Mouse (Mus musculus): ENCODE data around the gene Umad1. TPM values are rescaled to one million over a fixed set of nuclear protein-coding genes. Genes with fewer than 3 reads are reported as not detected.
"Not testable (repeated sequence)": the region's sequence is repeated elsewhere in the genome, so short reads cannot be mapped to it uniquely, and the experiment has no call there.

Umad1 gene
- polyA plus RNA-seq, 1 experiment from 2014 or later = 24.8 TPM

GRCm38 (mm10) chr6:8283255-8283654 is 24.2 kb downstream of the Umad1 start:
- H3K27ac ChIP-seq = no peak overlapping the region
- DNase-seq (ENCODE audit: low spot score) = no peak
- WGBS = 79% methylated on average over 4 of the region's 4 CpGs
- no peaks in the 10 kb centered on the region for H3K4me1 ChIP-seq
- peaks cover 5% of the 10 kb centered on the region; the same call in 1 of the 2 replicates for H3K36me3 ChIP-seq
- H3K4me3 ChIP-seq = no peak overlapping the region
- no peaks in the 10 kb centered on the region for H3K27me3 ChIP-seq (ENCODE audit: insufficient read depth, poor library complexity, severe bottlenecking)
- H3K9me3 ChIP-seq = no peaks in the 10 kb centered on the region

- H3K9me3 ChIP-seq = no peaks in the 10 kb centered on the region
- no peaks in the 10 kb centered on the region for H3K4me1 ChIP-seq
- H3K27ac ChIP-seq = no peak overlapping the region
- H3K36me3 ChIP-seq = no peaks in the 10 kb centered on the region
- no peaks in the 10 kb centered on the region for H3K27me3 ChIP-seq (ENCODE audit: insufficient read depth, poor library complexity, severe bottlenecking)
- no peak overlapping the region for H3K4me3 ChIP-seq
- WGBS = 85% methylated on average over 3 of the region's 3 CpGs
- no peak for DNase-seq (ENCODE audit: low spot score)
Measured at GRCm38 (mm10) chr6:8285401-8285960, 26.4 kb downstream of the Umad1 start.

- no peak for DNase-seq (ENCODE audit: low spot score)
- Histone ChIP-seq H3K9me3 (no peaks in the 10 kb centered on the region), H3K27me3 (ENCODE audit: insufficient read depth, poor library complexity, severe bottlenecking) (no peaks in the 10 kb centered on the region), H3K27ac (no peak overlapping the region), H3K36me3 (no peaks in the 10 kb centered on the region), H3K4me1 (no peaks in the 10 kb centered on the region), H3K4me3 (no peak overlapping the region)
- 95% methylated on average over 3 of the region's 3 CpGs for WGBS
Measured at GRCm38 (mm10) chr6:8286146-8286545, 27.1 kb downstream of the Umad1 start.

- no peaks in the 10 kb centered on the region for H3K9me3 ChIP-seq
- DNase-seq (ENCODE audit: low spot score) = no peak
- 86% methylated on average over 4 of the region's 4 CpGs for WGBS
- no peak overlapping the region for H3K27ac ChIP-seq
- no peaks in the 10 kb centered on the region for H3K27me3 ChIP-seq (ENCODE audit: insufficient read depth, poor library complexity, severe bottlenecking)
- H3K36me3 ChIP-seq = no peaks in the 10 kb centered on the region
- no peak overlapping the region for H3K4me3 ChIP-seq
- H3K4me1 ChIP-seq = no peaks in the 10 kb centered on the region
Measured at GRCm38 (mm10) chr6:8288755-8289580, 29.9 kb downstream of the Umad1 start.

GRCm38 (mm10) chr6:8294048-8294784 is 35.1 kb downstream of the Umad1 start:
- Histone ChIP-seq H3K4me3 (no peak overlapping the region), H3K36me3 (no peaks in the 10 kb centered on the region), H3K9me3 (no peaks in the 10 kb centered on the region), H3K4me1 (no peaks in the 10 kb centered on the region), H3K27me3 (ENCODE audit: insufficient read depth, poor library complexity, severe bottlenecking) (no peaks in the 10 kb centered on the region), H3K27ac (no peak overlapping the region)
- no peak for DNase-seq (ENCODE audit: low spot score)
- WGBS = 90% methylated on average over 4 of the region's 4 CpGs

GRCm38 (mm10) chr6:8299066-8299863 is 40.2 kb downstream of the Umad1 start:
- no peak for DNase-seq (ENCODE audit: low spot score)
- no peaks in the 10 kb centered on the region for H3K9me3 ChIP-seq
- no peak overlapping the region for H3K4me3 ChIP-seq
- 90% methylated on average over 6 of the region's 6 CpGs for WGBS
- H3K4me1 ChIP-seq = no peaks in the 10 kb centered on the region
- H3K27me3 ChIP-seq (ENCODE audit: insufficient read depth, poor library complexity, severe bottlenecking) = no peaks in the 10 kb centered on the region
- H3K36me3 ChIP-seq = no peaks in the 10 kb centered on the region
- H3K27ac ChIP-seq = no peak overlapping the region

- H3K27me3 ChIP-seq (ENCODE audit: insufficient read depth, poor library complexity, severe bottlenecking) = no peaks in the 10 kb centered on the region
- DNase-seq (ENCODE audit: low spot score) = no peak
- H3K27ac ChIP-seq = no peak overlapping the region
- H3K36me3 ChIP-seq = no peaks in the 10 kb centered on the region
- no peaks in the 10 kb centered on the region for H3K4me1 ChIP-seq
- H3K9me3 ChIP-seq = no peaks in the 10 kb centered on the region
- 84% methylated on average over 6 of the region's 6 CpGs for WGBS
- H3K4me3 ChIP-seq = no peak overlapping the region
Measured at GRCm38 (mm10) chr6:8307878-8308775, 49.0 kb downstream of the Umad1 start.

- no peak for DNase-seq (ENCODE audit: low spot score)
- no peaks in the 10 kb centered on the region for H3K36me3 ChIP-seq
- H3K27me3 ChIP-seq (ENCODE audit: insufficient read depth, poor library complexity, severe bottlenecking) = no peaks in the 10 kb centered on the region
- no peaks in the 10 kb centered on the region for H3K4me1 ChIP-seq
- H3K27ac ChIP-seq = no peak overlapping the region
- H3K9me3 ChIP-seq = no peaks in the 10 kb centered on the region
- WGBS = 89% methylated on average over 2 of the region's 2 CpGs
- H3K4me3 ChIP-seq = no peak overlapping the region
Measured at GRCm38 (mm10) chr6:8312554-8312953, 53.5 kb downstream of the Umad1 start.

GRCm38 (mm10) chr6:8316201-8316600 is 57.1 kb downstream of the Umad1 start:
- Histone ChIP-seq H3K36me3 (no peaks in the 10 kb centered on the region), H3K9me3 (no peaks in the 10 kb centered on the region), H3K27ac (no peak overlapping the region), H3K27me3 (ENCODE audit: insufficient read depth, poor library complexity, severe bottlenecking) (no peaks in the 10 kb centered on the region), H3K4me3 (no peak overlapping the region), H3K4me1 (no peaks in the 10 kb centered on the region)
- no peak for DNase-seq (ENCODE audit: low spot score)

GRCm38 (mm10) chr6:8319591-8319990 is 60.5 kb downstream of the Umad1 start:
- 93% methylated on average over 2 of the region's 2 CpGs for WGBS
- Histone ChIP-seq H3K27ac (no peak overlapping the region), H3K9me3 (no peaks in the 10 kb centered on the region), H3K4me3 (no peak overlapping the region), H3K36me3 (no peaks in the 10 kb centered on the region), H3K27me3 (ENCODE audit: insufficient read depth, poor library complexity, severe bottlenecking) (no peaks in the 10 kb centered on the region), H3K4me1 (no peaks in the 10 kb centered on the region)
- DNase-seq (ENCODE audit: low spot score) = no peak

- not testable (repeated sequence) for DNase-seq (ENCODE audit: low spot score); H3K27ac ChIP-seq; H3K4me1 ChIP-seq; H3K36me3 ChIP-seq; H3K9me3 ChIP-seq; H3K4me3 ChIP-seq; H3K27me3 ChIP-seq (ENCODE audit: insufficient read depth, poor library complexity, severe bottlenecking)
- 91% methylated on average over 3 of the region's 3 CpGs for WGBS
Measured at GRCm38 (mm10) chr6:8331496-8331895, 72.4 kb downstream of the Umad1 start.

- WGBS = 91% methylated on average over 1 of the region's 1 CpGs
- no peak overlapping the region for H3K27ac ChIP-seq
- no peaks in the 10 kb centered on the region for H3K9me3 ChIP-seq
Measured at GRCm38 (mm10) chr6:8333380-8333779, 74.3 kb downstream of the Umad1 start.

More at GRCm38 (mm10) chr6:8333380-8333779, 74.3 kb downstream of the Umad1 start:
- DNase-seq (ENCODE audit: low spot score) = no peak
- Histone ChIP-seq H3K36me3 (no peaks in the 10 kb centered on the region), H3K4me1 (no peaks in the 10 kb centered on the region), H3K4me3 (no peak overlapping the region), H3K27me3 (ENCODE audit: insufficient read depth, poor library complexity, severe bottlenecking) (no peaks in the 10 kb centered on the region)
